Mouse (Mus musculus): ENCODE results near the gene Odf3. TPM values are rescaled to one million over a fixed set of nuclear protein-coding genes. Genes with fewer than 3 reads are reported as not detected.
A peak's percentile ranks its signal among the peaks of the same experiment; 100 is the strongest.

The Odf3 gene
- 0.07 TPM in 1 of 2 replicates, not detected in the other for polyA plus RNA-seq (2016; fragmentation: Nextera tagmentation; extraction: Ambion mirVana)

DNA sequence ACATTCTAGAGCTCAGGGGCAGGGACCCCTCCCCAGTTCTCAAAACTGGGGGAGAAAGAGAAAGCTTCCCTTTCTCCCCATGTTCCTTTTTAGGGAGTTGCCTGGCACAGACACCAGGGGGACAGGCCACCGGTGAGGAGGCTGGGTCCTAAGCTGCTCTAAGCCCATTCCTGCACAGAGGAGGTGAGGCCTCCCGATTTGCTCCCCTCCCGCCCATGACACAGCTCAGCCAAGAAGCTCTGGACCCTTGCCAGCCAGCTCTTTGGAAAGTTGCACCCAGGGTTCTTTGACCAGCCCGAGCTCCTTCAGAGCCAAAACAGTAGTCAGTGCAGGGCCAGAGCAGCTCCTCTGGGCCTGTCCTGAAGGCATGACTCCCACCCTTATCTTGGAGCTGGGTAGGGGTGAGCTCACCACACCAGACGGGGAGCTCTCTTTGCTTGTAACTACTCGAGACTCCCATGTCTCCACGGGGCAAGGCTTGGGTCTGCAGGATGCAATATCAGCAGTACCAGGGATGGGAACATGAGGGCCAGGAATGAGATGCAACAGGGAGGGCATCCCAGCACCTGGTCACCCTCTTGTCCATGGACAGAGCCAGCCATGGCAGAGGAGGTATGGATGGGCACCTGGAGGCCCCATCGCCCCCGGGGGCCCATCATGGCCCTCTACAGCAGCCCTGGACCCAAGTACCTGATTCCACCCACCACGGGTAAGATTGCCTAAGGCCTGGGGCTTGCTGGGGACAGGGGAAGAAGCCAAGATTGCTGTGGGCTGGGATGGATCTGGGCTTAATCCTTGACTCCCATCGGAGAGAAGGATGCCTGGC lies at the start of gene Odf3:
Gene Odf3, plus strand, starts transcription at position 51 of the 826 bp plus-strand sequence.
- Histone ChIP-seq H3K9me3 (replicated peaks) (no peaks in the 10 kb centered on the region), H3K4me1 (no peaks in the 10 kb centered on the region), H3K9ac (no peak within 1 kb of the TSS), H3K36me3 (peaks cover 21% of the 10 kb centered on the region), H3K27me3 (replicated peaks) (peaks cover 28% of the 10 kb centered on the region), H3K4me3 (no peak within 1 kb of the TSS), H3K27ac (no peak within 1 kb of the TSS), H3K4me2 (no peak within 1 kb of the TSS)
- 44% methylated on average over 11 of the region's 11 CpGs for WGBS (ENCODE audit: insufficient replicate concordance)
- ATAC-seq, result no peak

GRCm38 (mm10) chr7:140798212-140798611 lies 49.4 kb upstream of the Odf3 start:
- H3K4me1 ChIP-seq, result no peaks in the 10 kb centered on the region

DNA sequence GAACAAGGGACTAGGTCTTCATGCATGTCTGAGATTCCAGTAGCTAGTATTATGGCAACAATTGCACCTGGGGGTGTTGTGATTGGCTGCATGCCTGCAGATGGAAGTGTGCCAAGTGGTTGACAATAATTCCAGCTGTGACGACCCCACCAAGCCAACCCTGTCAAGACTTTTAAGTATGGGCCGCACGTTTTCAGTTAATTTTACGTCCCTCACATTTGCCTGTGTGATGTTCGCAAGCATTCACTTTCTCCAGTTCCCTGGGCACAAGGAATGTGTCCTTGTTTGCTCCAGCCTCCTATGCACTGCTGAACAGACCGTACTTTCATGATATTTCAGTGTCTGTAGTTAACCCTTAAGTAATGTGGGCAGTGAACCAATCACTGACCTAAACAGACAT lies 45.0 kb upstream of the Odf3 start:
- no peak for ATAC-seq
- no peak overlapping the region for H3K4me3 ChIP-seq
- H3K4me1 ChIP-seq, result no peaks in the 10 kb centered on the region
- 67% methylated on average over 6 of the region's 6 CpGs for WGBS (ENCODE audit: insufficient replicate concordance)
- no peaks in the 10 kb centered on the region for H3K9me3 ChIP-seq (replicated peaks)
- H3K27ac ChIP-seq, result no peak overlapping the region
- H3K27me3 ChIP-seq (replicated peaks), result no peaks in the 10 kb centered on the region
- H3K4me2 ChIP-seq, result no peak overlapping the region
- H3K9ac ChIP-seq, result no peak overlapping the region
- H3K36me3 ChIP-seq, result no peaks in the 10 kb centered on the region

More at GRCm38 (mm10) chr7:140798212-140798611, 49.4 kb upstream of the Odf3 start:
- no peaks in the 10 kb centered on the region for H3K27me3 ChIP-seq (replicated peaks)
- 53% methylated on average over 2 of the region's 2 CpGs for WGBS (ENCODE audit: insufficient replicate concordance)
- H3K4me3 ChIP-seq, result no peak overlapping the region
- no peaks in the 10 kb centered on the region for H3K36me3 ChIP-seq
- H3K4me2 ChIP-seq, result no peak overlapping the region
- ATAC-seq, result no peak
- no peak overlapping the region for H3K9ac ChIP-seq
- no peaks in the 10 kb centered on the region for H3K9me3 ChIP-seq (replicated peaks)
- no peak overlapping the region for H3K27ac ChIP-seq

DNA sequence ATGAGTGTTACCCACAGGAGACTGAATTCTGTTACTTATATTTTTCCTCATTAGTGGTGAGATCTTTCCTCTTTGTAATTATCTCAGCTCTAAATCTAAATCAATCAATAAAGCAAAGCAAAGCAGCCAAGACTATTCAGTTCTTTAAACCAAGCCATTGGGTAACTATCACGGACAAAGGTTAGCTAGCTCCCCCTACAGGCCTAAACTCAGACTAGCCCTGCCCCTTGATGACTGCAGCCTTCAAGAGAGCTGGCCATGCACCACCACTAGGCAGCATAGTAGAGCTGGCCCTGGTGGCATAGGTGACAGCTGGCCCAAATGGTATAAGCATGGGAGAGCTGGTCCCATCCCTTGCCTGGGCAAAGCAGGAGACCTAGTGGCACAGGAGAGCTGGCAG lies 41.9 kb upstream of the Odf3 start:
- H3K27me3 ChIP-seq (replicated peaks), result no peaks in the 10 kb centered on the region
- no peaks in the 10 kb centered on the region for H3K9me3 ChIP-seq (replicated peaks)
- no peak overlapping the region for H3K27ac ChIP-seq
- no peak overlapping the region for H3K9ac ChIP-seq
- WGBS (ENCODE audit: insufficient replicate concordance), result 8% methylated on average over 1 of the region's 1 CpGs
- H3K36me3 ChIP-seq, result no peaks in the 10 kb centered on the region
- no peak overlapping the region for H3K4me3 ChIP-seq
- H3K4me2 ChIP-seq, result no peak overlapping the region
- peak; percentile 54 for ATAC-seq
- no peaks in the 10 kb centered on the region for H3K4me1 ChIP-seq

- no peak overlapping the region for H3K27ac ChIP-seq
- no peak overlapping the region for H3K4me2 ChIP-seq
- ATAC-seq, result no peak
- H3K4me1 ChIP-seq, result no peaks in the 10 kb centered on the region
- H3K4me3 ChIP-seq, result no peak overlapping the region
- H3K27me3 ChIP-seq (replicated peaks), result no peaks in the 10 kb centered on the region
- WGBS (ENCODE audit: insufficient replicate concordance), result 72% methylated on average over 6 of the region's 6 CpGs
- no peaks in the 10 kb centered on the region for H3K9me3 ChIP-seq (replicated peaks)
- no peak overlapping the region for H3K9ac ChIP-seq
- H3K36me3 ChIP-seq, result no peaks in the 10 kb centered on the region
Measured at GRCm38 (mm10) chr7:140810496-140810895, 37.1 kb upstream of the Odf3 start.

DNA sequence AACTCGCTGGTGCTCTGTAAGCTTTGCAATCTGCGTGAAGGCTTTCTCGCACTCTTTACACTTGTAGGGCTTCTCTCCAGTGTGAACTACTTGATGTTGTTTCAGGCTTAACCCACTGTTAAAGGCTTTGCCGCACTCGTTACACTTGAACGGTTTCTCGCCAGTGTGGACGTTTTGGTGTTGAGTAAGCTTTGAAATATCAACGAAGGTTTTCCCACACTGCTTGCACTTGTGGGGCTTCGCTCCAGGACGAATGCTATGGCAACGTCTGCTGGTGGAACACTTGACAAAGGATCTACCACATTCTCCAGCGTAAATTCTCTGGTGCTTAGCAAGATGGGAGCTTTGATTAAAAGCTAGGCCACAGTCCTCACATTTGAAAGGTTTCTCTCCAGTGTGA lies 35.9 kb upstream of the Odf3 start:
- ATAC-seq, result no peak
- no peaks in the 10 kb centered on the region for H3K4me1 ChIP-seq
- no peak overlapping the region for H3K4me3 ChIP-seq
- no peak overlapping the region for H3K27ac ChIP-seq
- no peaks in the 10 kb centered on the region for H3K36me3 ChIP-seq
- H3K4me2 ChIP-seq, result no peak overlapping the region
- H3K9ac ChIP-seq, result no peak overlapping the region
- no peaks in the 10 kb centered on the region for H3K27me3 ChIP-seq (replicated peaks)
- H3K9me3 ChIP-seq (replicated peaks), result no peaks in the 10 kb centered on the region
- 79% methylated on average over 13 of the region's 13 CpGs for WGBS (ENCODE audit: insufficient replicate concordance)

- no peak overlapping the region for H3K27ac ChIP-seq
- H3K4me3 ChIP-seq, result no peak overlapping the region
- H3K4me1 ChIP-seq, result no peaks in the 10 kb centered on the region
- no peak overlapping the region for H3K4me2 ChIP-seq
- H3K9ac ChIP-seq, result no peak overlapping the region
- no peaks in the 10 kb centered on the region for H3K27me3 ChIP-seq (replicated peaks)
- no peaks in the 10 kb centered on the region for H3K9me3 ChIP-seq (replicated peaks)
- whole genome bisulfite sequencing (ENCODE audit: insufficient replicate concordance), result 79% methylated on average over 12 of the region's 12 CpGs
- no peak for ATAC-seq
- H3K36me3 ChIP-seq, result no peaks in the 10 kb centered on the region
Measured at GRCm38 (mm10) chr7:140812850-140813249, 34.8 kb upstream of the Odf3 start.

GRCm38 (mm10) chr7:140820173-140820572 lies 27.4 kb upstream of the Odf3 start:
- no peak for ATAC-seq
- Histone ChIP-seq H3K9me3 (replicated peaks) (no peaks in the 10 kb centered on the region), H3K4me3 (no peak overlapping the region), H3K36me3 (no peaks in the 10 kb centered on the region), H3K27ac (no peak overlapping the region), H3K27me3 (replicated peaks) (0 out of 2 replicates have a peak, but pooled peaks cover 7% of the 10 kb centered on the region), H3K9ac (no peak overlapping the region), H3K4me1 (0 out of 2 replicates have a peak, but pooled peaks cover 9% of the 10 kb centered on the region), H3K4me2 (no peak overlapping the region)
- 60% methylated on average over 4 of the region's 4 CpGs for WGBS (ENCODE audit: insufficient replicate concordance)

DNA sequence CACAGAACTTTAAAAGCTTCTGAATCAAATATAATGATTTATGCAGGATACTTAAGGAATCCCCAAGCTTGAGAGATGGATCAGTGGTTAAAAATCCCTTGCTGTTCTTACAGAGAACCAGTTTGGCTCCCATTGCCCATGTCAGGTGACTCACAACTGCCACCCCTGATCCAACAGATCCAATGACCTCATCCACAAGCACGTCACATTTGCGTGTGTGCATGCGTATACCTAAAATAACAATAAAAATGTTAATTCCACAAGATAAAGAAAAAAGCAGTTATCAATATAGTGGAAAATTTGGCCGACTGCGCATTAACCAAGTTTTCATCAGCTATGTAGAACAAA lies 26.3 kb upstream of the Odf3 start:
- H3K36me3 ChIP-seq, result no peaks in the 10 kb centered on the region
- WGBS (ENCODE audit: insufficient replicate concordance), result 58% methylated on average over 5 of the region's 5 CpGs
- no peak overlapping the region for H3K27ac ChIP-seq
- H3K9me3 ChIP-seq (replicated peaks), result no peaks in the 10 kb centered on the region
- H3K9ac ChIP-seq, result 0 out of 2 replicates have a peak overlapping the region, but pooled peaks have one; percentile 9
- H3K4me3 ChIP-seq, result peak overlapping the region; percentile 41
- 0 out of 2 replicates have a peak, but pooled peaks cover 7% of the 10 kb centered on the region for H3K27me3 ChIP-seq (replicated peaks)
- ATAC-seq, result no peak
- 0 out of 2 replicates have a peak, but pooled peaks cover 9% of the 10 kb centered on the region for H3K4me1 ChIP-seq
- peak overlapping the region; percentile 64 for H3K4me2 ChIP-seq

GRCm38 (mm10) chr7:140821653-140822329 lies 25.8 kb upstream of the Odf3 start, which contains the start of gene Zfp941:
TSS of gene Zfp941 (minus strand) at chr7:140822178.
- ATAC-seq, result peak; percentile 63
- Histone ChIP-seq H3K4me2 (peak within 1 kb of the TSS; percentile 64), H3K27me3 (replicated peaks) (peaks cover 7% of the 10 kb centered on the region; the same call in 1 of the 2 replicates), H3K9ac (peak within 1 kb of the TSS; percentile 9; the same call in 1 of the 2 replicates), H3K4me3 (peak within 1 kb of the TSS; percentile 41), H3K27ac (no peak within 1 kb of the TSS), H3K36me3 (no peaks in the 10 kb centered on the region), H3K9me3 (replicated peaks) (no peaks in the 10 kb centered on the region), H3K4me1 (0 out of 2 replicates have a peak, but pooled peaks cover 9% of the 10 kb centered on the region)
- 5% methylated on average over 21 of the region's 21 CpGs for WGBS (ENCODE audit: insufficient replicate concordance)

GRCm38 (mm10) chr7:140822731-140823130 lies 24.9 kb upstream of the Odf3 start:
- Histone ChIP-seq H3K4me2 (no peak overlapping the region), H3K27ac (no peak overlapping the region), H3K4me3 (no peak overlapping the region), H3K36me3 (no peaks in the 10 kb centered on the region), H3K9ac (no peak overlapping the region), H3K27me3 (replicated peaks) (peaks cover 7% of the 10 kb centered on the region; the same call in 1 of the 2 replicates), H3K4me1 (0 out of 2 replicates have a peak, but pooled peaks cover 9% of the 10 kb centered on the region), H3K9me3 (replicated peaks) (no peaks in the 10 kb centered on the region)
- ATAC-seq, result no peak
- WGBS (ENCODE audit: insufficient replicate concordance), result 73% methylated on average over 4 of the region's 4 CpGs

Measured in liver, embryonic 12.5 days (tissue).